Mouse (Mus musculus): Measurements from ENCODE around the gene Enoph1. TPM values are rescaled to one million over a fixed set of nuclear protein-coding genes. Genes with fewer than 3 reads are reported as not detected.

Gene Enoph1
- polyA plus RNA-seq, 1 experiment from 2014 or later: 18.8 TPM

GRCm38 (mm10) chr5:100047143-100047640 lies 7.4 kb downstream of the Enoph1 start:
- 93% methylated on average over 8 of the region's 8 CpGs for WGBS (ENCODE audit: missing documents)
- no peaks in the 10 kb centered on the region for H3K36me3 ChIP-seq (ENCODE audit: inconsistent target)

GRCm38 (mm10) chr5:100047871-100048270 lies 8.1 kb downstream of the Enoph1 start:
- H3K79me2 ChIP-seq (ENCODE audit: inconsistent target): peaks cover 100% of the 10 kb centered on the region
- H3K27ac ChIP-seq: no peak overlapping the region

More at GRCm38 (mm10) chr5:100047143-100047640, 7.4 kb downstream of the Enoph1 start:
- peaks cover 100% of the 10 kb centered on the region for H3K79me2 ChIP-seq (ENCODE audit: inconsistent target)
- no peak overlapping the region for H3K27ac ChIP-seq
- no peak overlapping the region for H3K4me3 ChIP-seq (ENCODE audit: inconsistent target)

DNA sequence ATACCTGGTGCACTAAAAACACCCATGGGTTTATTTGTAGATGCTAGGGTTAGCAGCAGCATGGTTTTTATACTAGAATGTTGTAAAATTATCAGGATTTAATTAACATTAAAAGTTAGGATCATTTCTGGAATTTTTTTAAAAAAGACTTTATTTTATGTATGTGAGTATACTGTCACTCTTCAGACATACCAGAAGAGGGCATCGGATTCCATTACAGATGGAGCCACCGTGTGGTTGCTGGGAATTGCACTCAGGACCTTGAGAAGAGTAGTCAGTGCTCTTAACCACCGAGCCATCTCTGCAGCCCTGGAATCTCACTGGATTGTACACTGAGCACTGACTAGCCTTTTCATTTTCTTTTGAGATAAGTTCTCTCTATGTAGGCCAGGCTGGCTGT lies 10.1 kb downstream of the Enoph1 start:
- 100% methylated on average over 3 of the region's 3 CpGs for WGBS (ENCODE audit: missing documents)
- Histone ChIP-seq H3K4me3 (ENCODE audit: inconsistent target) (no peak overlapping the region), H3K27ac (no peak overlapping the region), H3K79me2 (ENCODE audit: inconsistent target) (peaks cover 99% of the 10 kb centered on the region), H3K36me3 (ENCODE audit: inconsistent target) (no peaks in the 10 kb centered on the region)

More at GRCm38 (mm10) chr5:100047871-100048270, 8.1 kb downstream of the Enoph1 start:
- Histone ChIP-seq H3K4me3 (ENCODE audit: inconsistent target) (no peak overlapping the region), H3K36me3 (ENCODE audit: inconsistent target) (no peaks in the 10 kb centered on the region)
- 92% methylated on average over 7 of the region's 7 CpGs for WGBS (ENCODE audit: missing documents)

DNA sequence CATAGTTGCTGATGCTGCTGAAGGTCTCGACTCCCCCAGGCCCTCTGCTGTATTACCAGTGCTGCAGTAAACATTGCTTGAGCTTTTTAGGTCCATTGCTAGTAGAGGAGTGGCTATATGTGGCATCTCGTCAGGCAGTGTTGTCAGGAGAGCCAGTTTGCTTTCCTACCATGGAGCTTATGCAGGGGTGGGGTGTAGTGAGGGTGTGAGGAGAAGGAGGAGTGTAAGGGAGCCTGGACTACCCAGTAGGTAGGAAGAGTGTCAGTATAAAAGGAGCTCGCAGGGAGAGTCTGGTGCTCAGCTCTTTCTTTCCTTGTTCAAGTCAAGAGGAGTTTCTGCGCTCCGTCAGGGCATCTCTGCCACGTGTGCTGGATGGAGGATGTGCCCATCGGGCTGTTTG lies 12.9 kb downstream of the Enoph1 start:
- Histone ChIP-seq H3K27ac (no peak overlapping the region), H3K4me3 (ENCODE audit: inconsistent target) (no peak overlapping the region), H3K36me3 (ENCODE audit: inconsistent target) (no peaks in the 10 kb centered on the region), H3K79me2 (ENCODE audit: inconsistent target) (peaks cover 91% of the 10 kb centered on the region)
- 99% methylated on average over 6 of the region's 7 CpGs for WGBS (ENCODE audit: missing documents)

DNA sequence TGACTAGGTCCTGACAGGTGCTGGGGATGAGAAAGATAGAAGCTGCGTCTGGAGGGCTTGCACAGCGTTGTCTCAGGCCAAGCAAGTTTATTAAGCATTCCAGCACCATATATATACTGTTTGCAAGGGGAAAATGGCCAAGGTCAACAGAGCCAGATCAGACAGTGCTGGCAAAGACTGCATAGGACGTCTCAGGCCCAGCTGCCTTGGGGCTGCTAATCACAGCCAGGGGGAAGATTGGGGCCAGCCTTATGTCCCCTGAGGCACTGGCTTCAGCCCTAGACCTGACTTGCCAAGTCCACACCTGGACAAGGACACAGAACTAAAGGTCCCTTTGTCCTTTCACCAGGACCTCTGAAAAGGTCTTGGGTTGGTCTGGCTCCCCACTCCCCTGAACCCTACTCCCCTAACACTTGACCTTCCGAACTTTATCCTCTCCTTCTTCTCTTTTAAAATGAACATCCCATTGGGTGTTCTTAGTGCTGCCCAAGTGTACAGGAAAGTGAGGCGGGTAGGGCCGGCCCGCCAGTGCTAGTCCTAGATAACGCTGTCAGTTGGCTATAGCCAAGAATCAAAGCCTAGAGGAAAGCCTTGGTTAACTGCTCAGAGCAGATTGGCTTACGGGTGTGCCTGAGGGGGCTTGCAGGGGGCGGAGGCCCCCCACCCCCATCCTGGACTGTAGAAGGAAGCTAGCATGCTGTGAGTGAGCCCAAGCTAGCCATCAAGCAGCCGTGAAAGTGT lies 15.2 kb downstream of the Enoph1 start:
- H3K4me3 ChIP-seq (ENCODE audit: inconsistent target): no peak overlapping the region
- peaks cover 68% of the 10 kb centered on the region for H3K79me2 ChIP-seq (ENCODE audit: inconsistent target)
- H3K27ac ChIP-seq: no peak overlapping the region
- 86% methylated on average over 11 of the region's 11 CpGs for WGBS (ENCODE audit: missing documents)
- peaks cover 6% of the 10 kb centered on the region; the same call in 1 of the 2 replicates for H3K36me3 ChIP-seq (ENCODE audit: inconsistent target)

DNA sequence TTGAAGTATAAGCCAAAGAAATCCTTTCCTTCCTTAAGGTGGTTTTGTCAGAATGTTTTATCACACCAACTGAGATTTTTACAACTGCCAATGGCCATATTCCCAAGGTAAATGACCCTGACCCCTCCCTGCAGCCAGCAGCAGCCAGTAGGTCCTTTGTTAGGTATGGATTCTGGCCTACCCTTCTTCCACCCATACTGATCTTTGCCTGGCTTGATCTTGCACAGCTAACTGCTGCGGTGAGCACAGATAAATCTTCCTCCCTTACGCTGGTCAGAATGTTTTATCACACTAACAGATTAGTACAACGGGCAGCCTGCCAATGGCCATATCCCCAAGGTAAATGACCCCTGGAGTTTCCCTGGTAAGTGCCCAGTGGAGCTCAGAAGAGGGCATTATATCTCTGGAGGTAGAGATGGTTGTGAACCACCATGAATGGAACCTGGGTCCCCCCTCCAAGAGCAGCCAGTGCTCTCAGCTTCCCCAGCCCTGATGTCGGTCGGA lies 16.1 kb downstream of the Enoph1 start:
- Histone ChIP-seq H3K27ac (no peak overlapping the region), H3K36me3 (ENCODE audit: inconsistent target) (peaks cover 10% of the 10 kb centered on the region; the same call in 1 of the 2 replicates), H3K4me3 (ENCODE audit: inconsistent target) (no peak overlapping the region), H3K79me2 (ENCODE audit: inconsistent target) (peaks cover 59% of the 10 kb centered on the region)
- WGBS (ENCODE audit: missing documents): 98% methylated on average over 5 of the region's 5 CpGs

GRCm38 (mm10) chr5:100057461-100058209 lies 17.9 kb downstream of the Enoph1 start:
- WGBS (ENCODE audit: missing documents): 98% methylated on average over 10 of the region's 15 CpGs
- peaks cover 28% of the 10 kb centered on the region for H3K36me3 ChIP-seq (ENCODE audit: inconsistent target)
- peaks cover 42% of the 10 kb centered on the region; the same call in 1 of the 2 replicates for H3K79me2 ChIP-seq (ENCODE audit: inconsistent target)

DNA sequence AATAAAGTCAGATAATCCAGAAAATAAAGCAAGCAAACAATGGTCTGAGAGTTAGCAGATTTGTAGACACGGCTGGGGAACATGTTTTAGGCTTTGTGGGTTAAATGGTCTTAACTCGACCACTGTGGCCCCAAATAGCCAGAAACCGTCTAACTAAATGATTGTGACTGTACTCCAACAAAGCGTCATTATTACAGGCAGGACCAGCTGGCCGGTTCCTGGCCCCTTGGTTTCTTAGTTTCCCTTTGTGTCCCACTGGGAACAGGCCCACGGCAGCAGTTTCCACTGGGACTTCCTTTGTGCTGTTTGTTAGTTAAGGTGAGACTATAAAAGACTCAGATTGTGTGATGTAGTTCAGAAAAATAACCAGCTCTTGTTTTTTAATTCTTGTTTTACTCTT lies 18.9 kb downstream of the Enoph1 start:
- H3K27ac ChIP-seq: no peak overlapping the region
- no peak overlapping the region for H3K4me3 ChIP-seq (ENCODE audit: inconsistent target)
- peaks cover 32% of the 10 kb centered on the region; the same call in 1 of the 2 replicates for H3K79me2 ChIP-seq (ENCODE audit: inconsistent target)
- WGBS (ENCODE audit: missing documents): 98% methylated on average over 6 of the region's 6 CpGs
- peaks cover 37% of the 10 kb centered on the region for H3K36me3 ChIP-seq (ENCODE audit: inconsistent target)

More at GRCm38 (mm10) chr5:100057461-100058209, 17.9 kb downstream of the Enoph1 start:
- Histone ChIP-seq H3K4me3 (ENCODE audit: inconsistent target) (no peak overlapping the region), H3K27ac (no peak overlapping the region)

- WGBS (ENCODE audit: missing documents): 94% methylated on average over 6 of the region's 6 CpGs
- peaks cover 43% of the 10 kb centered on the region for H3K36me3 ChIP-seq (ENCODE audit: inconsistent target)
- no peak overlapping the region for H3K27ac ChIP-seq
- peaks cover 26% of the 10 kb centered on the region; the same call in 1 of the 2 replicates for H3K79me2 ChIP-seq (ENCODE audit: inconsistent target)
- H3K4me3 ChIP-seq (ENCODE audit: inconsistent target): no peak overlapping the region
Observed at GRCm38 (mm10) chr5:100059326-100059725, 19.5 kb downstream of the Enoph1 start.

- 95% methylated on average over 14 of the region's 14 CpGs for WGBS (ENCODE audit: missing documents)
- no peak overlapping the region for H3K27ac ChIP-seq
- H3K4me3 ChIP-seq (ENCODE audit: inconsistent target): no peak overlapping the region
- H3K79me2 ChIP-seq (ENCODE audit: inconsistent target): peaks cover 11% of the 10 kb centered on the region; the same call in 1 of the 2 replicates
- H3K36me3 ChIP-seq (ENCODE audit: inconsistent target): peaks cover 51% of the 10 kb centered on the region
Observed at GRCm38 (mm10) chr5:100060876-100061275, 21.1 kb downstream of the Enoph1 start.

DNA sequence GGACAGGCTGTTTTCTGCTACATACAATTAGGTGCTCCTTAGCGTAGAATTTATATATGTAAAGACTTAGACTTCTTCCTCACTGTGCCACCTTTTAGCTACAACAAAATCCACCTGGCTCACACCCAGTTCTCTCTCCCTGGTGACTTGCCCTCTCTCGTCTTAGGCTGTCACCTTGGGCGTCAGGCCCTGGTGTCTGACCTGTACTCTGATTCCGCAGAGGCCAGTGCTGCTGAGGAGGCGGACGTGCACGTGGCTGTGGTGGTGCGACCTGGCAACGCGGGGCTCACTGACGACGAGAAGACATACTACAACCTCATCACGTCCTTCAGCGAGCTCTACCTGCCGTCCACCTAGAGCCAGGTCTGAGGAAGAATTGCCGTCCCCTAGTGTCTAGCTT lies 27.8 kb downstream of the Enoph1 start:
- Histone ChIP-seq H3K36me3 (ENCODE audit: inconsistent target) (peaks cover 40% of the 10 kb centered on the region; the same call in 1 of the 2 replicates), H3K4me3 (ENCODE audit: inconsistent target) (no peak overlapping the region), H3K27ac (no peak overlapping the region), H3K79me2 (ENCODE audit: inconsistent target) (no peaks in the 10 kb centered on the region)
- WGBS (ENCODE audit: missing documents): 94% methylated on average over 16 of the region's 16 CpGs

DNA sequence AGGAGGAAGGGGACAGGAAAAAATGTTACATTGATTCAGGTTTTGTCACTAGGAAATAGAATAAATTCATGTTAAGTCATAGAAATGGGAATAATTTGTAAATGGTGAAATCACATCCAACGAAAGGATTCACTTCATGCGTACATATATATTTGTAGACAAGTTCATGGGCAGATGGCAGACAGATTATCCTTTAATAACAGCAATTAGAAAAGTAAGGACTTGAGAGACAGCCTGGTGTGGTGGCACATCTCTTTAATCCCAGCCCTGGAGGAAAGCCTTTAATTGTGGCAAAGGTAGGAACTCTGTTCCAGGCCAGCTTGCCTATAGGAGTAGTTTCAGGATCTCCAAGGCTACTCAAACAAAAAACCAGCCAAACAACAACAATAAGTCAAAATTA lies 29.7 kb downstream of the Enoph1 start:
- H3K4me3 ChIP-seq (ENCODE audit: inconsistent target): no peak overlapping the region
- WGBS (ENCODE audit: missing documents): 100% methylated on average over 2 of the region's 2 CpGs
- no peak overlapping the region for H3K27ac ChIP-seq
- H3K79me2 ChIP-seq (ENCODE audit: inconsistent target): no peaks in the 10 kb centered on the region
- peaks cover 23% of the 10 kb centered on the region; the same call in 1 of the 2 replicates for H3K36me3 ChIP-seq (ENCODE audit: inconsistent target)

DNA sequence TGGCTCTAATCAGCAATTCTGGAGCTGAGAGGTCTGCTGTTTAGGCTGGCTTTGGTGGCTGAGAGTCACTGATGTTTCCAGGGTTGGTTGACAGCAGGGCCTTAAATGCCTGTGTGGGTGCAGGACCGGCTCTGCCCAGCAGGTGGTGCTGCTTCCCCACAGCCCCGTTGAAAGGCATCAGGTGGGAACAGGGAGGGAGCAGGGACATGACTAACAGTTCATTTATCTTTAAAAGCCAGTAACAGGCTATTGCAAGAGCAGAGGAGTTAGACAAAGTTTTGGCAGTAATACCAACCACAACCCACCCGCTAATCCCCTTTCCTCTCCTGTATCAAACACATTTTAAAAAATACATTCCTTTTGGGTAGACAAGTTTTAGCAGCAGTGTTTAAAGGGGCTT lies 30.5 kb downstream of the Enoph1 start:
- peaks cover 18% of the 10 kb centered on the region; the same call in 1 of the 2 replicates for H3K36me3 ChIP-seq (ENCODE audit: inconsistent target)
- no peak overlapping the region for H3K4me3 ChIP-seq (ENCODE audit: inconsistent target)
- H3K27ac ChIP-seq: no peak overlapping the region
- H3K79me2 ChIP-seq (ENCODE audit: inconsistent target): no peaks in the 10 kb centered on the region
- WGBS (ENCODE audit: missing documents): 15% methylated on average over 3 of the region's 3 CpGs

GRCm38 (mm10) chr5:100071541-100071940 lies 31.8 kb downstream of the Enoph1 start:
- Histone ChIP-seq H3K36me3 (ENCODE audit: inconsistent target) (peaks cover 15% of the 10 kb centered on the region; the same call in 1 of the 2 replicates), H3K79me2 (ENCODE audit: inconsistent target) (no peaks in the 10 kb centered on the region), H3K4me3 (ENCODE audit: inconsistent target) (no peak overlapping the region), H3K27ac (no peak overlapping the region)
- 84% methylated on average over 5 of the region's 5 CpGs for WGBS (ENCODE audit: missing documents)

Data from macrophage (primary cell).